Mouse (Mus musculus) heart, adult 2 months (tissue): ENCODE measurements around the gene Rhox3f.
"Not testable (repeated sequence)": the region's sequence is repeated elsewhere in the genome, so short reads cannot be mapped to it uniquely, and the experiment has no call there.

Experiments used
- CTCF ChIP-seq: fragments of 200-600 bp; IDR thresholded peaks from 2 replicates; pipeline ENCODE4 v1.8.1; 2022; ENCODE audit warnings: antibody characterized with exemption, mild to moderate bottlenecking, moderate library complexity
- POLR2A ChIP-seq: fragments of 200-500 bp; IDR thresholded peaks from 2 replicates; pipeline ENCODE4 v1.6.1; 2011; ENCODE audit warnings: mild to moderate bottlenecking, low read depth, low read length, control low read depth; ENCODE audit not compliant: insufficient read depth

GRCm38 (mm10) chrX:37580692-37581091 lies at the start of gene Rhox3f:
- TF ChIP-seq CTCF, POLR2A: not testable (repeated sequence)
